Mouse (Mus musculus): Measurements from ENCODE around the gene Slc5a4a.

DNA sequence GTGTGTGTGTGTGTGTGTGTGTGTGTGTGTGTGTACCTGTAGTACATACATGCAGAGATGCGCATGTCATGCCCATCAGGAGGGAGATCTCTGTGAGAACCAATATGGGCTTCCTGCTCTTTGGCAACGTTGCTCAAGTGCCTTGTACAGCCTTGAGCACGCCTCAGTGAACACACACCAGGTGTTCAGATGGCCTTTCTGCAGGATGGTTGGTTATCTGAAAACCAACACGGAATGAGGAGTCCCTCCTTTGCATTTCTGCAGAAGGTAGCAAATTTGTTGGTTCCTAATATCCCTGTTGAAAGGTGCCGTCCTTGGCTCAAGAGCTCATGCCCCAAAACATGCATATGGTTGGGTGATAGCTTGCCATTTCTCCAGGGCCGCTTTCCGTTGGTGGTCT is 8.7 kb downstream of the Slc5a4a start:
- no peak for TF ChIP-seq CTCF (IDR thresholded peaks at IDR 0.05; ENCODE audit: control insufficient read depth, insufficient read depth, insufficient read length)
- no peak for TF ChIP-seq USF1 (IDR thresholded peaks at IDR 0.05; ENCODE audit: low read depth)
- TF ChIP-seq FOSL1 (IDR thresholded peaks at IDR 0.05; ENCODE audit: insufficient read depth, low read length, poor library complexity, severe bottlenecking): no peak
- no peak for TF ChIP-seq MAX (IDR thresholded peaks at IDR 0.05)
- TF ChIP-seq MYOD1 (IDR thresholded peaks at IDR 0.05; ENCODE audit: control insufficient read depth, insufficient read length, low read depth): no peak
- no peak for TF ChIP-seq MYOG (IDR thresholded peaks at IDR 0.05; ENCODE audit: control insufficient read depth, extremely low read depth, insufficient read length)
